Mouse (Mus musculus) ES-E14 (cell line): ENCODE data around the gene Fcgr2b. TPM values are rescaled to one million over a fixed set of nuclear protein-coding genes. Genes with fewer than 3 reads are reported as not detected.
"Not testable (repeated sequence)": the region's sequence is repeated elsewhere in the genome, so short reads cannot be mapped to it uniquely, and the experiment has no call there.

ENCODE experiments used
- DNase-seq: peaks from one replicate; pipeline ENCODE4 v3.0.0-alpha.2; 2013; ENCODE audit warnings: low read depth, low spot score
- H3K27ac ChIP-seq: 2 replicates; pipeline ENCODE4 v1.5.1; 2012; ENCODE audit warnings: low read depth, mild to moderate bottlenecking, low read length, moderate library complexity, mixed read lengths; ENCODE audit not compliant: poor library complexity, insufficient read depth, severe bottlenecking
- H3K36me3 ChIP-seq: 2 replicates; pipeline ENCODE4 v1.6.1; 2012; ENCODE audit warnings: mild to moderate bottlenecking, low read length, moderate library complexity, mixed read lengths; ENCODE audit not compliant: control insufficient read depth, poor library complexity, insufficient read depth, severe bottlenecking
- H3K4me1 ChIP-seq, 2 experiments: fragments of 150-350 bp in 1 of 2; sonication (generic) in 1 of 2; 2 replicates each; pipeline ENCODE4 v1.6.1; 2012; ENCODE audit warnings: low read length in 2 of 2, mild to moderate bottlenecking in 1 of 2, mixed read lengths in 1 of 2; ENCODE audit not compliant: control insufficient read depth in 2 of 2, insufficient read depth in 2 of 2, poor library complexity in 1 of 2
- H3K4me3 ChIP-seq, 2 experiments: fragments of 150-350 bp in 1 of 2; sonication (generic) in 1 of 2; 2 replicates each; pipeline ENCODE4 v1.5.1; 2012; ENCODE audit warnings: low read length in 2 of 2, low read depth in 1 of 2, mild to moderate bottlenecking in 1 of 2, mixed read lengths in 1 of 2; ENCODE audit not compliant: insufficient read depth in 1 of 2, poor library complexity in 1 of 2, severe bottlenecking in 1 of 2
- H3K9ac ChIP-seq: 2 replicates; pipeline ENCODE4 v1.6.1; 2012; ENCODE audit warnings: low read depth, mild to moderate bottlenecking, low read length, mixed read lengths; ENCODE audit not compliant: poor library complexity, insufficient read depth, severe bottlenecking
- H3K9me3 ChIP-seq: fragments of 150-350 bp; sonication (generic); 2 replicates; pipeline ENCODE4 v1.6.1; 2012; ENCODE audit warnings: low read depth, mild to moderate bottlenecking, low read length; ENCODE audit not compliant: control insufficient read depth, insufficient read depth
- CHD2 ChIP-seq: IDR thresholded peaks from 2 replicates; pipeline ENCODE4 v1.6.1; 2014; ENCODE audit warnings: mild to moderate bottlenecking, low read depth, low read length, inconsistent platforms
- HCFC1 ChIP-seq: IDR thresholded peaks from 2 replicates; pipeline ENCODE4 v1.6.1; 2012; ENCODE audit warnings: low read length, inconsistent platforms, borderline replicate concordance; ENCODE audit not compliant: insufficient read depth
- MAFK ChIP-seq: IDR thresholded peaks from 2 replicates; pipeline ENCODE4 v1.6.1; 2014; ENCODE audit warnings: mild to moderate bottlenecking, low read depth, low read length, inconsistent platforms; ENCODE audit not compliant: insufficient read depth
- ZC3H11A ChIP-seq: IDR thresholded peaks from 2 replicates; pipeline ENCODE4 v1.6.1; 2012; ENCODE audit warnings: low read depth, mild to moderate bottlenecking, inconsistent platforms, low read length, borderline replicate concordance
- ZNF384 ChIP-seq: IDR thresholded peaks from 2 replicates; pipeline ENCODE4 v1.6.1; 2012; ENCODE audit warnings: low read depth, low read length, inconsistent platforms
- in situ Hi-C, 2 experiments: fragments of 600-800 bp; cut with MboI; formaldehyde crosslinking; loops; one replicate each; pipeline ENCODE4 v1.15.1; 2025; ENCODE audit warnings: low sequenced_read_pairs in 2 of 2, inconsistent platforms in 1 of 2; ENCODE audit not compliant: unreplicated experiment in 2 of 2
- total RNA-seq: library from RNA; depleted of rRNA; stranded (reverse); fragments of 300-350 nt; gene quantifications from 2 replicates; pipeline ENCODE4 v1.2.3, GENCODE M21; 2012

Gene Fcgr2b
- total RNA-seq, 1 experiment = 2.4 TPM

- DNase-seq = no peak
- no peak for TF ChIP-seq CHD2
- no peak for TF ChIP-seq MAFK
- TF ChIP-seq ZNF384 = no peak
- no peak for TF ChIP-seq ZC3H11A
- no peak for TF ChIP-seq HCFC1
- H3K9me3 ChIP-seq = no peaks in the 10 kb centered on the region
- no peak overlapping the region for H3K4me3 ChIP-seq
- H3K36me3 ChIP-seq = no peaks in the 10 kb centered on the region
- no peak overlapping the region for H3K9ac ChIP-seq
- H3K27ac ChIP-seq = no peak overlapping the region
- peaks cover 4 to 5% of the 10 kb centered on the region in 2 experiments; a peak in 2 of 4 replicates for H3K4me1 ChIP-seq
- in situ Hi-C loops = no loop called here
Measured at GRCm38 (mm10) chr1:170961101-170961500, 15.2 kb downstream of the Fcgr2b start.

- peaks cover 4 to 5% of the 10 kb centered on the region in 2 experiments; a peak in 2 of 4 replicates for H3K4me1 ChIP-seq
- H3K36me3 ChIP-seq = no peaks in the 10 kb centered on the region
- no peak overlapping the region for H3K9ac ChIP-seq
- no peak overlapping the region for H3K27ac ChIP-seq
- in situ Hi-C loops = no loop called here
- no peaks in the 10 kb centered on the region for H3K9me3 ChIP-seq
- TF ChIP-seq CHD2 = no peak
- no peak for TF ChIP-seq ZC3H11A
- no peak for TF ChIP-seq HCFC1
- no peak for TF ChIP-seq ZNF384
- TF ChIP-seq MAFK = no peak
- no peak for DNase-seq
- no peak overlapping the region for H3K4me3 ChIP-seq
Measured at GRCm38 (mm10) chr1:170959791-170960190, 16.6 kb downstream of the Fcgr2b start.

- no peaks in the 10 kb centered on the region for H3K9me3 ChIP-seq
- no peak overlapping the region for H3K4me3 ChIP-seq
- in situ Hi-C loops = no loop called here
- no peak overlapping the region for H3K27ac ChIP-seq
- no peak overlapping the region for H3K9ac ChIP-seq
- DNase-seq = no peak
- H3K4me1 ChIP-seq = peaks cover 1 to 3% of the 10 kb centered on the region in 2 experiments; a peak in 2 of 4 replicates
- TF ChIP-seq MAFK (no peak), HCFC1 (no peak), ZNF384 (no peak), CHD2 (no peak), ZC3H11A (no peak)
- no peaks in the 10 kb centered on the region for H3K36me3 ChIP-seq
Measured at GRCm38 (mm10) chr1:170958225-170958624, 18.1 kb downstream of the Fcgr2b start.

- Histone ChIP-seq H3K4me3 (no peak overlapping the region), H3K4me1 (no peaks in the 10 kb centered on the region), H3K9me3 (no peaks in the 10 kb centered on the region), H3K9ac (no peak overlapping the region), H3K27ac (no peak overlapping the region), H3K36me3 (no peaks in the 10 kb centered on the region)
- in situ Hi-C loops = no loop called here
- DNase-seq = no peak
- TF ChIP-seq HCFC1 (no peak), CHD2 (no peak), ZC3H11A (no peak), ZNF384 (no peak), MAFK (no peak)
Measured at GRCm38 (mm10) chr1:170953192-170953591, 23.2 kb downstream of the Fcgr2b start.

GRCm38 (mm10) chr1:170950772-170951171, 25.6 kb downstream of the Fcgr2b start:
- TF ChIP-seq ZC3H11A = no peak
- TF ChIP-seq HCFC1 = no peak
- TF ChIP-seq CHD2 = no peak
- no peak for TF ChIP-seq MAFK
- no peak for TF ChIP-seq ZNF384
- H3K36me3 ChIP-seq = no peaks in the 10 kb centered on the region
- no peak for DNase-seq
- in situ Hi-C loops = no loop called here
- no peaks in the 10 kb centered on the region for H3K4me1 ChIP-seq
- H3K9me3 ChIP-seq = no peaks in the 10 kb centered on the region
- no peak overlapping the region for H3K9ac ChIP-seq
- H3K4me3 ChIP-seq = no peak overlapping the region
- no peak overlapping the region for H3K27ac ChIP-seq

GRCm38 (mm10) chr1:170944908-170945307, 31.4 kb downstream of the Fcgr2b start:
- in situ Hi-C loops, H3K9ac ChIP-seq, H3K27ac ChIP-seq, DNase-seq, H3K36me3 ChIP-seq, H3K4me3 ChIP-seq, H3K4me1 ChIP-seq, H3K9me3 ChIP-seq: not testable (repeated sequence)

GRCm38 (mm10) chr1:170944151-170944550, 32.2 kb downstream of the Fcgr2b start:
- in situ Hi-C loops, H3K4me3 ChIP-seq, H3K9me3 ChIP-seq, H3K4me1 ChIP-seq, H3K27ac ChIP-seq, DNase-seq, H3K36me3 ChIP-seq, H3K9ac ChIP-seq: not testable (repeated sequence)
